Mouse (Mus musculus) frontal cortex, postnatal 10 days (tissue): ENCODE measurements around the gene Cyb561.

Experiments used
- DNase-seq, 2 experiments: peaks; one replicate each; pipeline ENCODE4 v3.0.0; 2022; ENCODE audit warnings: low spot score in 2 of 2, mixed read lengths in 1 of 2

Gene Cyb561

GRCm38 (mm10) chr11:105952911-105953386 lies at the start of gene Cyb561:
Gene Cyb561, minus strand, starts transcription at chr11:105953336.
- DNase-seq = no peak

- no peak for DNase-seq
Observed at GRCm38 (mm10) chr11:106001718-106002117, 48.6 kb upstream of the Cyb561 start.

DNA sequence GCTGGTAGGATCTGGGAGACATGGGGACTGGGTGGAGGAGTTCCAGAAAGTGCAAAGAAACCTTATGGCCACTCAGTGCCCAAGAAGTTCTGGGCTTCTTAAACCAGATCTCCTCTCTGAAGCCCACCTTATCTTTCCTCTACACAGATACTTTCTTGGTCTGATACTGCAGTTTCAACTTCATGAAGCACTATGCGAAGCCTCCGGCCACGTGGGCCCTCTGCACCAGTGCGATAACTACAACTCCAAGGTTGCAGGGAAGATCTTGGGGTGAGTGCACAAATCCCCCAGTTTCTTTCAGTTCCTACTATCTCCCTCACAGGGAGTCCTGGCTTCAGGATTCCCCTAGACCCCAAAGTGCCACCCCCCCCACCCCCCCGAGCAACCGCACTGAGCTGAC lies 46.9 kb upstream of the Cyb561 start:
- DNase-seq = no peak

DNA sequence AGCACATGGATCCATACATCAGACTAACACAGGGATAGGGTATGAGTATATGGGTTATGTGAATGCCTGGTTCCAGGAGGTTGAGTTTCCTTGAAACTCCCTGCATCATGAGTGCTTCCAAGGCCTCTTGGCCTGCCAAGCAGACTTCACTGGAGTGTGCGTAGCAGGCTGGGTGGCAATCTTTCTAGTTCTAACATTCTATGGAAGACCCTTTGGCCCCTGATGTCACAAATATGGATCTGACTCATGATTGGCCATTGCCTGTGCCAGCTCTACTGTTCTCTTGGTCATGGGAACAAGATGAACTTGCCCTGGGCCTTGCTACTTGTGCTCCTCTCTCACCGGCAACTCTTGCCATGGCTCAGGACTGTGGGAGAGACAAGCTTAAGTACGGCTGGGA lies 41.2 kb upstream of the Cyb561 start, which contains the start of gene Ace3:
Ace3 (plus strand) TSS at position 301 of the 400 bp plus-strand sequence.
- DNase-seq = no peak

GRCm38 (mm10) chr11:105990231-105990630 lies 37.1 kb upstream of the Cyb561 start:
- DNase-seq = no peak

- no peak for DNase-seq
Observed at GRCm38 (mm10) chr11:105989446-105989845, 36.3 kb upstream of the Cyb561 start.

DNA sequence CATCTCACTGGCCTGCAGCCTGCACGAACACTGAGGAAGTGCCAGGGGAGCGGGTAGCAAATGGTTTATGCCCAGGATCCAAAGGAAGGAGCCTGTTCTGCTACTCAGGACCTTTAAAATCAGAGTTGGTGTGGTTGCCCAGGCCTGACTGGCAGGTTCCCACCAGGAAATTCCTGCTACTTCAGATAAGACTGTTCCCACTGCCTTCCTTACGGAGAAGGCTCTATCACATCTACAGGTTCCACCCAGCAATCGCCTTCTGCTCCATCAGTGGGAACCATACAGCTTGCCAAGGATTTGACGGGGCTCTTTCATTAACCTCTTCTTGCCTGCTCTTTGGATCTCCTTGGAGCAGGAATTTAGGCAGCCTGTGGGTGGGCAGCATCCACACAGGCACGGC lies 34.3 kb upstream of the Cyb561 start:
- no peak for DNase-seq

GRCm38 (mm10) chr11:105984452-105984851 lies 31.3 kb upstream of the Cyb561 start:
- no peak for DNase-seq

DNA sequence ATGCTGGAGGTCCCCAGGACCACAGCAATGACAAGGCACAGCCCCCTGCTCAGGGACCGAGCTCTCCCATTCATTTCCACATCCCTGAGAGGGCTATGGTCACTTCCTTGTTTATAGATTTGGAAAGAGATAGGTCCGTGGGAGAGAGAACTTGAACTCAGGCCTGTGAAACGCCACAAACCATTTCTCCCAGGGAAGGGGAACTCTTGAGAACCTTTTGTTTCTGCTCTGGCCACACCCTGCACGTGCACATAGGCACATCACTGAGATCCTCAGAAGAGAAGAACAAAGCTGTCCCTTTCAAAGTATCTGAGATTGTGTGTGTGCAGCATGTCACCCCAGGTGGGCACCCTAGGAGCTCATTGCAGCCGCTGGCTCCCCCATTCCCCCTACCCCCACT lies 25.5 kb upstream of the Cyb561 start:
- no peak for DNase-seq

- DNase-seq = no peak
Observed at GRCm38 (mm10) chr11:105978232-105978631, 25.1 kb upstream of the Cyb561 start.

DNA sequence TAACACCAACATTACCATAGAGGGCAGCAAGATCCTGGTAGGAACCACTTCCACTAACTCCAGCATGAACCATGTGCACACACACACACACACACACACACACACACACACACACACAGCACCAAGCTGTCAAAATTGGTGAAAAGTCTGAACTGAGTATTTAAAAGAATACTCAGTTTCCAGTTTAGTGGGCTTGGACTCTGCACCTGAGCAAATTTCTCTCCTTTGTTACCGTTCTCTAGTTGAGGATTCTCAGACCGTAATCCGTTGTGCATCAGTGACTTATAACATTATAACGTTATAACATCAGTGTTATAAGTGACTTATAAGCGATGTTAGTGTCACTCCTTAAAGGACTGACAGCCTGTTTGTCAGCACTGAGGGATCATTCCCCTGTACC lies 22.5 kb upstream of the Cyb561 start:
- DNase-seq = no peak

DNA sequence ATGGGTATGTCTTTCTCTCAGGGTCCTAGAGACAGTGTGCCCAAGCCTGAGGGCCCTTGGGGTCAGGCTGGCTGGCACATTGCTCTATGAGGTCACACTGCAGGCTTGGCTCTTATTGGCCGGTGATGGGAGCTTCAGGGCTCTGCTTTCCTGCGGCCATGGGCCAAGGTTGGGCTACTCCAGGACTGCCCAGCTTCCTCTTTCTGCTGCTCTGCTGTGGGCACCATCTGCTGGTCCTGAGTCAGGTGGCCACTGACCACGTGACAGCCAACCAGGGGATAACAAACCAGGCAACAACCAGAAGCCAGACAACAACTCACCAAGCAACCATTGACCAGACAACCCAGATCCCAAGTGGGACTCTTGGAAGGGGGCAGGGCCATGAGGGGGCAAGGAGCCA lies 21.9 kb upstream of the Cyb561 start:
- DNase-seq = no peak

DNA sequence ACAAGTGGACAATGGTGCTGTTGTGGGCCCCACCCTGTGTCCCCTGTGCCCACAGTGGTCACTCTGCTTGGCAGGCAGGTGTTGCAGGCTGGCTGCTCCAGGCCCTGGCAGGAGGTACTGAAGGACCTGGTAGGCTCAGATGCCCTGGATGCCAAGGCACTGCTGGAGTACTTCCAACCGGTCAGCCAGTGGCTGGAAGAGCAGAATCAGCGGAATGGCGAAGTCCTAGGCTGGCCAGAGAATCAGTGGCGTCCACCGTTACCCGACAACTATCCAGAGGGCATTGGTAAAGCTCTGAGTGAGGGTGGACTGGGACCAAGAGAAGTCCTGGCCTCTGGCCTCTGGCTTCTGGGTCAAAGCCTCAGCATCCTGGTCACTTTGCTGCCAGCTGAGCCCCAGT lies 21.5 kb upstream of the Cyb561 start:
- DNase-seq = no peak

DNA sequence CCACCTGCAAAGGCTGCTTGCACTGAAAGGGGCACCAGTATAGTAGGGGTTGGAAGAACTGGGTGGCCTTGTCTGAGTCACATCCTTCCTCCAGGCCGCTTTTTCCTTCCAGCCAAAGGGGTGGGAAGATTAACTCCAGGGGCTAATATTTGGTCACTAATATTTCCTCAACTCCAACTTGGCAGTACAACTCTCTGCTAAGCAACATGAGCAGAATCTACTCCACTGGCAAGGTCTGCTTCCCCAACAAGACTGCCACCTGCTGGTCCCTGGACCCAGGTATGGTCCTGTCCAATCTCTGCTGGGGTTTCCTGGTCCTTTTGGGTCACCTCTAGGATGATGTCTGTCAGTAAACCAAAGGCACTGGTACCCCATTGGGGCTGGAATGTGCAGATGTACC lies 16.4 kb upstream of the Cyb561 start:
- DNase-seq = no peak

- no peak for DNase-seq
Observed at GRCm38 (mm10) chr11:105968948-105969347, 15.8 kb upstream of the Cyb561 start.

GRCm38 (mm10) chr11:105967741-105968574 lies 14.8 kb upstream of the Cyb561 start, which contains the start of gene Ace:
Gene Ace, plus strand, starts transcription at chr11:105967945.
- no peak for DNase-seq

GRCm38 (mm10) chr11:105966288-105966687 lies 13.2 kb upstream of the Cyb561 start:
- DNase-seq = no peak

DNA sequence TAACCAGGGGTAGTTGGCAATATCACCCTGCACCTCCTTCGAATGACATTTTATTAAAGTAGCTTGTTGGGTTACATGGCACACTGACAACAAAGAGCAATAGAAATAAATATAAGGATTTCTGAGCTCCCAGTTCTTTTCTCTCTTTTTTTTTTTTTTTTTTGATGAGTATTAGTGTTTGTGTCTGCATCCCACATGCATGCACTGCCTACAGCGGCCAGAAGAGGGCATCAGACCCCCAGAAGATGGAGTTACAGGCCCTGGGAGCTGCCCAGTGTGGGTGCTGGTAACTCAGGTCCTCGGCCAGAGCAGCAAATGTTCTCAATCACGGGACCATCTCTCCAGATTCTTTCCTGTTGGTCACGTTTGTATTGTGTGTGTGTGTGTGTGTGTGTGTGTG lies 11.6 kb upstream of the Cyb561 start:
- DNase-seq = no peak

- DNase-seq = no peak
Observed at GRCm38 (mm10) chr11:105959355-105959754, 6.2 kb upstream of the Cyb561 start.

DNA sequence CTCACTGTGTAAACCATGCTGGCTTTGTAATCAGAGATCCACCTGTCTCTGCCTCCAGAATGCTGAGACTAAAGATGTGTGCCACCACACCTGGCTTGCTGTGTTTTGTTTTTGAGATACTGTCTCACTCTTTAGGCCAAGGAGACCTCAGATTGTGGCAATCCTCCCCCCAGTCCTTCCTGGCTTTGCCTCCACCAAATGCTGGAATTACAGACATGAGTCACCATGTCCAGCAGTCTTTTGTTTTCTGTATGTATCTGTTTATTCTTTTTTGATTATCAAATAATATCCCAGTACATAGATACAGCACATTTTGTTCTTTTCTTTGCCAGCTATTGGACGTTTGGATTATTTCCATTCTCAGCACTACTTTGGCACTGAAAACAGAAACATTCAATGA lies 5.4 kb upstream of the Cyb561 start:
- no peak for DNase-seq

GRCm38 (mm10) chr11:105957501-105957900 lies 4.4 kb upstream of the Cyb561 start:
- DNase-seq = no peak

DNA sequence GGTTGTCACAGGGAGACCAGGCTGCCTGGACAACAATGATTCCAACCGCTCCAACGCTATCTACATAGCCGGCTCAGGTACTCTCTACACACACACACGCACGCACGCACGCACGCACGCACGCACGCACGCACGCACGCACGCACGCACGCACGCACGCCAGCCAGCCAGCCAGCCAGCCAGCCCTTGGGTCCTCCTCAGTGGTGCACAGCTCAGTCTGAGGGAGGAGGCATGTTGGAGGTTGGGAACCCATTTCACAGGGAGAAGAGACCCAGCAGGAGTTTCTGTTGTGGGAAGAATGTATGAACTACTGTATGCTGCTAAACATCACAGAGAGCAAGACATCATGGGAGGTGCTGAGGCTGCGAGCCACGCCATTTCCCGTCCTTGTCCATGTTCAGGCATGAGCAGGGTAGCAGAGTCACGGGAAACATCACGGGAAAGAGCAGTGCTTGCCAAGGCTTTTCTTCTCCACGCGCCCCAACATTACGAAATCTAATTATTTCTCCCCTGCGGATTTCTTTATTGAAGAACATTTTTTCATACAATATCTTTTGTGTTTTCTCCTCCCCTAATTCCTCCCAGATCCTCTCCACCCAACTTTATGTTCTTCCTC lies 2.8 kb upstream of the Cyb561 start:
- DNase-seq = no peak

GRCm38 (mm10) chr11:105953402-105953801 lies 266 bp upstream of the Cyb561 start:
- DNase-seq = no peak
